Mouse (Mus musculus) inflammation-experienced regulatory T-cells, adult 6 months (primary cell): ENCODE measurements around the gene Aldh6a1. TPM values are rescaled to one million over a fixed set of nuclear protein-coding genes. Genes with fewer than 3 reads are reported as not detected.

Source experiments
- ATAC-seq: one replicate; pipeline ENCODE4 v1.8.0; 2017
- polyA plus RNA-seq, 3 experiments: library from polyadenylated mRNA; unstranded; fragments of 100-300 nt; shearing (Covaris generic); gene quantifications; one replicate each; pipeline ENCODE4 v1.2.1; 2017

Gene Aldh6a1
- polyA plus RNA-seq, 3 experiments from 2014 or later = 3.9 to 17.8 (median 16.4) TPM

GRCm38 (mm10) chr12:84408819-84409507 lies 41.8 kb downstream of the Aldh6a1 start, which contains the start of the genes Entpd5 and Bbof1:
Gene Entpd5 (minus strand): TSS chr12:84409029.
Gene Bbof1 (plus strand): TSS chr12:84409071.
- ATAC-seq = peak; percentile 75

- ATAC-seq = peak; percentile 79
These were observed 42.7 kb downstream of the Aldh6a1 start for GRCm38 (mm10) chr12:84407874-84408818.

- no peak for ATAC-seq
These were observed 43.5 kb downstream of the Aldh6a1 start for GRCm38 (mm10) chr12:84407259-84407658.

- no peak for ATAC-seq
These were observed 46.3 kb downstream of the Aldh6a1 start for GRCm38 (mm10) chr12:84404541-84404940.

GRCm38 (mm10) chr12:84402923-84403322 lies 47.9 kb downstream of the Aldh6a1 start:
- no peak for ATAC-seq

GRCm38 (mm10) chr12:84400653-84401052 lies 50.2 kb downstream of the Aldh6a1 start:
- ATAC-seq = no peak

- no peak for ATAC-seq
These were observed 50.7 kb downstream of the Aldh6a1 start for GRCm38 (mm10) chr12:84400068-84400467.

- no peak for ATAC-seq
These were observed 51.1 kb downstream of the Aldh6a1 start for GRCm38 (mm10) chr12:84399663-84400062.

GRCm38 (mm10) chr12:84399135-84399534 lies 51.7 kb downstream of the Aldh6a1 start:
- ATAC-seq = no peak

- no peak for ATAC-seq
These were observed 52.2 kb downstream of the Aldh6a1 start for GRCm38 (mm10) chr12:84398629-84399028.

- no peak for ATAC-seq
These were observed 53.1 kb downstream of the Aldh6a1 start for GRCm38 (mm10) chr12:84397685-84398084.

GRCm38 (mm10) chr12:84396947-84397679 lies 53.7 kb downstream of the Aldh6a1 start:
- ATAC-seq = no peak

- ATAC-seq = no peak
These were observed 57.0 kb downstream of the Aldh6a1 start for GRCm38 (mm10) chr12:84393847-84394246.

GRCm38 (mm10) chr12:84392681-84393080 lies 58.1 kb downstream of the Aldh6a1 start:
- ATAC-seq = no peak

GRCm38 (mm10) chr12:84390336-84390735 lies 60.5 kb downstream of the Aldh6a1 start:
- no peak for ATAC-seq

GRCm38 (mm10) chr12:84388774-84389400 lies 61.9 kb downstream of the Aldh6a1 start:
- peak; percentile 58 for ATAC-seq

- ATAC-seq = no peak
These were observed 62.7 kb downstream of the Aldh6a1 start for GRCm38 (mm10) chr12:84388097-84388496.

- no peak for ATAC-seq
These were observed 65.4 kb downstream of the Aldh6a1 start for GRCm38 (mm10) chr12:84385408-84385807.

GRCm38 (mm10) chr12:84384644-84385081 lies 66.1 kb downstream of the Aldh6a1 start:
- no peak for ATAC-seq

GRCm38 (mm10) chr12:84382369-84382768 lies 68.4 kb downstream of the Aldh6a1 start:
- ATAC-seq = no peak
